Mouse (Mus musculus): ENCODE measurements around the gene Jdp2. TPM values are rescaled to one million over a fixed set of nuclear protein-coding genes. Genes with fewer than 3 reads are reported as not detected.

Gene Jdp2
- polyA plus RNA-seq, 1 experiment from 2014 or later = 0.36 TPM

DNA sequence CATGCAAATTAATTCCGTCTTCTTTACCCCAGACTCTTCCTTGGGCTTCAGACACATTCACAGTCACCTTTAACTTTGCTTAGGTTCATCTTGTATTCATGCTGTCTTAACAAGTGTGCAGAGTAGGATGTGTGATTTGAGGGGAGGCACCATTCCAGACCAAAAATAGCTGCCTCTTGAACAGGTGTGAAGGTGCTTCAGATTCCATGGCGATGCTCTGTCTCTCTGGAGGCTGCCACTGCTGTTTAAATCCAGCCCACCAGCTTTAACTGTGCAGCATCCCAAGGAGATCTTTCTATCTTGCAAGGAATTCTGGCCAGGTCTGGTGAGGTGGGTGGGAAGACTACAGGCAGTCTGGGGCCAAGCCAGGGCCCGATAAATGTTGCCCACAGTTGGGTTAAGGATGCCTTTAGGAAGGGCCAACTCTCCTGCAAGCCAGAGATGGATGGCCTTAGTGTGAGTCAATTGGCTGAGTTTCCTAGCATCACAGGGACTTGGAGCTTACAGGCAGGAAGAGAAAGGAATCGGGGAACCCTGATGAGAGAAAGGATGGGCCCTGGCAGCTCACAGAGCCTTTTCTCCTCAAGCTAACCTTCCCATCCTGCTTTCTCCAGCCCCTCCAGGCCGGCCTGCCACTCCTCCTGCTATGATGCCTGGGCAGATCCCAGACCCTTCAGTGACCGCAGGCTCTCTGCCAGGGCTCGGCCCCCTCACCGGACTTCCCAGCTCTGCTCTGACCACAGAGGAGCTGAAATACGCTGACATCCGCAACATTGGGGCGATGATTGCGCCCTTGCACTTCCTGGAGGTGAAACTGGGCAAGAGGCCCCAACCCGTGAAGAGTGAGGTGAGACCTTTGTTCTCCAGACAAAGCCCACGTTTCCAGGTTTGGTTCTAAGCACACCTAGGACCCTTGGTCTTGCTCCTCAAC is 9.0 kb downstream of the Jdp2 start:
- Histone ChIP-seq H3K4me1 (ENCODE audit: control insufficient read depth, insufficient read depth, low read length) (peaks cover 11% of the 10 kb centered on the region), H3K9me3 (replicated peaks; ENCODE audit: control insufficient read depth, low read length, poor library complexity, severe bottlenecking) (no peaks in the 10 kb centered on the region), H3K36me3 (ENCODE audit: control insufficient read depth, insufficient read depth, low read length) (peaks cover 5% of the 10 kb centered on the region; the same call in 1 of the 2 replicates), H3K27me3 (ENCODE audit: control insufficient read depth, insufficient read depth, low read depth, low read length) (no peaks in the 10 kb centered on the region), H3K4me2 (ENCODE audit: low read length) (no peak overlapping the region), H3K27ac (ENCODE audit: low read length) (no peak overlapping the region), H3K4me3 (ENCODE audit: low read depth, low read length) (no peak overlapping the region), H3K9ac (ENCODE audit: low read depth, low read length) (no peak overlapping the region)
- 84% methylated on average over 14 of the region's 14 CpGs for WGBS
- ATAC-seq = no peak

DNA sequence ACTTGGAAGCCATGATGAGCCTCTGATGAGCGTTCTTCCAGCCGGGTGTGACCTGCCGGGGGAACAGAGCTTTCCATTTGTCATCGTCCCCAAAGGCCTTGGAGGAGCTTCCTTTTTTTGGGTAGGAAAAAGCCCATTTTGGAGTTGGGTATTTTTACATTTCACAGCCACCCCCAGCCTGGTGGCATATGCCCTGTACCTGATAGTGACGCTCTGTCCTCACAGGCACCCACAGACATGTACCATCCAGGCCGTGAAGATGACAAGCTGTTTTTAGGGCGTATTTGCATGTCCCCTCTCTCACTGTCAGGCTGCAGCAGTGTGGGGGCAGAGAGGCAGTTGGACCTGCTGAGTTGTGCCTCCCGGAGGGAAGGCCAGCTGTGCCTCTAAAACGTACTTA is 11.3 kb downstream of the Jdp2 start:
- Histone ChIP-seq H3K9me3 (replicated peaks; ENCODE audit: control insufficient read depth, low read length, poor library complexity, severe bottlenecking) (no peaks in the 10 kb centered on the region), H3K4me3 (ENCODE audit: low read depth, low read length) (no peak overlapping the region), H3K27ac (ENCODE audit: low read length) (no peak overlapping the region), H3K4me1 (ENCODE audit: control insufficient read depth, insufficient read depth, low read length) (0 out of 2 replicates have a peak, but pooled peaks cover 2% of the 10 kb centered on the region), H3K36me3 (ENCODE audit: control insufficient read depth, insufficient read depth, low read length) (peaks cover 4% of the 10 kb centered on the region; the same call in 1 of the 2 replicates), H3K4me2 (ENCODE audit: low read length) (no peak overlapping the region), H3K27me3 (ENCODE audit: control insufficient read depth, insufficient read depth, low read depth, low read length) (no peaks in the 10 kb centered on the region), H3K9ac (ENCODE audit: low read depth, low read length) (no peak overlapping the region)
- WGBS = 88% methylated on average over 9 of the region's 9 CpGs
- no peak for ATAC-seq

DNA sequence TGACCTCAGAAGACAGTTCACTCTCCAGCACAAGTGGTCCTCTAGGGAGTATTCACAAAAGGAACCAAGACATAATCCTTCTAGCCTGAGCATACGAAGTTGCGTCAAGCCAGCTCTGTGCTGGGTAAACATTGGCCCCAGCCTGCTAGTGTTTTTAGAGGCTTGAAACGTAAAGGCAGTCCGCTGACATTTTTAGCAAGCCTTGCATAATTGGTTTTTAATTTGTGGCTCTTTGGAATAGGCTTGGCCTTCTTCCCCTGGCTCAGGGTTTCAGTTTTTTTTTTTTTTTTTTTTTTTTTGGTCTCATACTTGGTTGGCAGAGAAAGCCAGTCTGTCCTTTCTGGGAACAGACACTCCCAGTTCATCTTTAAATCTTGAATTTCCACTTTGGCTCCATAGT is 15.3 kb downstream of the Jdp2 start:
- ATAC-seq = no peak
- Histone ChIP-seq H3K4me1 (ENCODE audit: control insufficient read depth, insufficient read depth, low read length) (no peaks in the 10 kb centered on the region; the same call in 1 of the 2 replicates), H3K4me2 (ENCODE audit: low read length) (no peak overlapping the region), H3K27me3 (ENCODE audit: control insufficient read depth, insufficient read depth, low read depth, low read length) (no peaks in the 10 kb centered on the region), H3K9ac (ENCODE audit: low read depth, low read length) (no peak overlapping the region), H3K27ac (ENCODE audit: low read length) (no peak overlapping the region), H3K4me3 (ENCODE audit: low read depth, low read length) (no peak overlapping the region), H3K9me3 (replicated peaks; ENCODE audit: control insufficient read depth, low read length, poor library complexity, severe bottlenecking) (no peaks in the 10 kb centered on the region), H3K36me3 (ENCODE audit: control insufficient read depth, insufficient read depth, low read length) (peaks cover 3% of the 10 kb centered on the region; the same call in 1 of the 2 replicates)
- 55% methylated on average over 4 of the region's 4 CpGs for WGBS

DNA sequence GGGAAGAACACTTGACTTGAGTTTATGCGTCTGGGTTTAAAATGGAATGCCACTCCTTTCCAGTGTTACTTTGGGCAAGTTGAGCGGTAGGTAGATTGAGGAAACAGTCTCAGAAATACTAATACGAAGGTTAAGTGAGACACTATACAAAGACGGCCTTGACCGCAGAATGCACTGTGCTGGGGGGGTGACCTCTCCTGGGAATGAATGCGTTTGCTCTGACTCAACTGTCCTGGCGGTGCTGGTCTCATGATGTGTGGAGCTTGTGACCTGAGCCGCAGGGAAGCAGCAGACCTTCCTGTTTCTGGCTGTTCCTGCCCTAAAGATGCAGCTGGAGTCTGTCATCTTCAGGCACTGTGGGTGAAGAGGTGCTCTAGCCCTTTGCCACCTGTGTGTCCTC is 16.7 kb downstream of the Jdp2 start:
- ATAC-seq = no peak
- Histone ChIP-seq H3K27ac (ENCODE audit: low read length) (no peak overlapping the region), H3K9me3 (replicated peaks; ENCODE audit: control insufficient read depth, low read length, poor library complexity, severe bottlenecking) (no peaks in the 10 kb centered on the region), H3K4me2 (ENCODE audit: low read length) (no peak overlapping the region), H3K4me1 (ENCODE audit: control insufficient read depth, insufficient read depth, low read length) (peaks cover 1% of the 10 kb centered on the region), H3K27me3 (ENCODE audit: control insufficient read depth, insufficient read depth, low read depth, low read length) (no peaks in the 10 kb centered on the region), H3K36me3 (ENCODE audit: control insufficient read depth, insufficient read depth, low read length) (peaks cover under 1% of the 10 kb centered on the region; the same call in 1 of the 2 replicates), H3K9ac (ENCODE audit: low read depth, low read length) (no peak overlapping the region), H3K4me3 (ENCODE audit: low read depth, low read length) (no peak overlapping the region)
- WGBS = 85% methylated on average over 8 of the region's 8 CpGs

DNA sequence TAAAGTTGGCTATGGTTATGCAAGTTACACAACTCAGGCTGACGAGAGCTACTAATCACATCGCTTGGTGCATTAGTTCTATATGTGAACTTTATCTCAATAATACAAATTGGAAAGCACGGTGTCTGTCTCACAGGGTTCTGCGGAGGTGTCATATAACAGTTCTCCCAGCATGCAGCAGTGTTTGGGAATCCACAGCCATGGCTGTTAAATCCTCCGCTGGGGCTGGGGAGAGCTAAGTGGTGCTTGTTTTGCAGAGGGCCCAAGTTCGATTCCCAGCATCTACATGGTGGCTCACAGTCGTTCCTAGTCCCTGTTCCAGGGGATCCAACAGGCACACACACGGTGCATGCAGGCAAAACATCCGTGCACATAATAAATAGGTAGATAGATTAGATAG is 19.1 kb downstream of the Jdp2 start:
- H3K4me1 ChIP-seq (ENCODE audit: control insufficient read depth, insufficient read depth, low read length) = peaks cover 6% of the 10 kb centered on the region

DNA sequence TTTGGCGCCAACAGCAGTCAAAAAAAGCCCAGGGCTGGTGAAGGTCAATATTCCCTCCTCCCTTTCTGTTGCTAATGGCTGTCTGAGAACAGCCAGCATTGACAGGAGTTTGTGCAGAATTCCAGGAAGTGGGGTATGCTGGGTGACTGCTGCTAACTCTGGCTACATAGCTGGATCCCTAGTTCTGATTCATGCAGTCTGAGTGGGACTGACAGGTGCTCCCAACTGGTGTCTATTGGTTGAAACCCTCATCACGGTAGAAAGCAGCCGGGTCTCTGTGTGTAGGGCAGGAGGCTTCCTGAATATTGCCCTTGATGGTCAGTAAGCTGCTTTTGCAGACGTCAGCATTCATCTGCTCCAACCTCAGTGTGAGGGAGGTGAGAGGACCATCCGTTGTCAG is 19.6 kb downstream of the Jdp2 start:
- Histone ChIP-seq H3K27me3 (ENCODE audit: control insufficient read depth, insufficient read depth, low read depth, low read length) (no peaks in the 10 kb centered on the region), H3K4me3 (ENCODE audit: low read depth, low read length) (no peak overlapping the region), H3K9me3 (replicated peaks; ENCODE audit: control insufficient read depth, low read length, poor library complexity, severe bottlenecking) (no peaks in the 10 kb centered on the region), H3K9ac (ENCODE audit: low read depth, low read length) (no peak overlapping the region), H3K27ac (ENCODE audit: low read length) (no peak overlapping the region), H3K4me2 (ENCODE audit: low read length) (no peak overlapping the region), H3K36me3 (ENCODE audit: control insufficient read depth, insufficient read depth, low read length) (no peaks in the 10 kb centered on the region; the same call in 1 of the 2 replicates), H3K4me1 (ENCODE audit: control insufficient read depth, insufficient read depth, low read length) (peaks cover 6% of the 10 kb centered on the region)
- ATAC-seq = no peak
- 70% methylated on average over 5 of the region's 5 CpGs for WGBS

More for the DNA sequence above, 19.1 kb downstream of the Jdp2 start:
- Histone ChIP-seq H3K27me3 (ENCODE audit: control insufficient read depth, insufficient read depth, low read depth, low read length) (no peaks in the 10 kb centered on the region), H3K4me3 (ENCODE audit: low read depth, low read length) (no peak overlapping the region), H3K9ac (ENCODE audit: low read depth, low read length) (no peak overlapping the region), H3K36me3 (ENCODE audit: control insufficient read depth, insufficient read depth, low read length) (no peaks in the 10 kb centered on the region; the same call in 1 of the 2 replicates), H3K4me2 (ENCODE audit: low read length) (no peak overlapping the region), H3K27ac (ENCODE audit: low read length) (no peak overlapping the region), H3K9me3 (replicated peaks; ENCODE audit: control insufficient read depth, low read length, poor library complexity, severe bottlenecking) (no peaks in the 10 kb centered on the region)
- ATAC-seq = no peak
- 85% methylated on average over 9 of the region's 9 CpGs for WGBS

DNA sequence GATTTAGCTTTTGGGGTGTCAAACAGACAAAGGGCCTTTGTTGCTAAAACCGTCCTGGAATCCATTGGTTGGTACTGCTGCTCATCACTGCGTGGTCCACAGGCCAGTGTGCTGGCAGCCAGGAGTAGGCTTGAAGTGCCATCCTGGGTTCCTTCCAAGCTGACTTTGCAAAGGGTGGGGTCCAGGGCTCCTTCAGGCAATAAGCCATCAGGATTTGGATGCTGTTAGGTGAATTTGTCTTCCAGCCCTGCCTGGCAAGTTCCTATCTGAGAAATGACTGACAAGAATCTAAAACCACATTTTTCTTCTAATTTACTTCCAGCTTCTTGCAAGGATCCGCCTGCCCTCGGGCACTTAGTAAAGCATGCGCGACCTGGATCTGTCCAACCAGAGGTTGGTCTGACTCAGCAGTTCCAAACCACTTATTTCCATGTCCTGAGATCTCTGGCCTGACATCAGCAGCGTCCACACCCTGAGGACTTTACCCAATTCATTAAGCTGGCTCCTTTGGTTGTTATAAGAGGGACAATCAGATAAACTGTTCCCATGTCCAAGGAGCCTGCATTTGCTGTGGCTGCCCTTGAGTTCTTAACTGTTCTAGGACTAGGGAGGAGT is 20.6 kb downstream of the Jdp2 start:
- Histone ChIP-seq H3K4me3 (ENCODE audit: low read depth, low read length) (no peak overlapping the region), H3K4me1 (ENCODE audit: control insufficient read depth, insufficient read depth, low read length) (peaks cover 6% of the 10 kb centered on the region), H3K27me3 (ENCODE audit: control insufficient read depth, insufficient read depth, low read depth, low read length) (no peaks in the 10 kb centered on the region), H3K4me2 (ENCODE audit: low read length) (no peak overlapping the region), H3K27ac (ENCODE audit: low read length) (peak overlapping the region; percentile 60), H3K9ac (ENCODE audit: low read depth, low read length) (no peak overlapping the region), H3K36me3 (ENCODE audit: control insufficient read depth, insufficient read depth, low read length) (no peaks in the 10 kb centered on the region; the same call in 1 of the 2 replicates), H3K9me3 (replicated peaks; ENCODE audit: control insufficient read depth, low read length, poor library complexity, severe bottlenecking) (no peaks in the 10 kb centered on the region)
- no peak for ATAC-seq
- 77% methylated on average over 7 of the region's 7 CpGs for WGBS

DNA sequence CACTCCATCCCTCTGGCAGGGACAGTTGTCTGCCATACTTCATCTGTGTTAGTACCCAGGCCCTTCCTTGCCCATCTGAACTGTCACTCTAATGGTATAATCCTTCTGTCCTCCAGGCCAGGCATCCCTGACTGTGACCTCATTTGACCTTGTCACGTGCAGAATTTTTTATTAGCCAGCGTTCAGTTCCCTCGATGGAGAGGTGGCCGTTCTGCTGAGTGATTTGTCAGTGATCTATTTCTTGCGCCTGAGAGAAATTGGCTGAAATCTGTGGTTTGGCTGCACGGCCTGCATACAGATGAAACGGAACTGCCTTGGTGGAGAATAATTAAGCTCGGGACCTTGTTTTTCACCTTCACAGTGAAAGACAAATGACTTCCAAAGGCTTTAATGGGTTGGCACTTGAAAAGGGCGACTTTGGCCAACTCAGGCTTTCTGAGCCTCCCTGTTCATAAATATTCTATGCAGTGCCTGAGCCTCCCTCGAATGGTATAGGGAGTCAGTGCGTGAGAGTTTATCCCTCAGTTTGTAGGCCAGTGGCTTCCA is 21.1 kb downstream of the Jdp2 start:
- Histone ChIP-seq H3K4me1 (ENCODE audit: control insufficient read depth, insufficient read depth, low read length) (peaks cover 6% of the 10 kb centered on the region), H3K9me3 (replicated peaks; ENCODE audit: control insufficient read depth, low read length, poor library complexity, severe bottlenecking) (no peaks in the 10 kb centered on the region), H3K9ac (ENCODE audit: low read depth, low read length) (no peak overlapping the region), H3K36me3 (ENCODE audit: control insufficient read depth, insufficient read depth, low read length) (no peaks in the 10 kb centered on the region; the same call in 1 of the 2 replicates), H3K4me2 (ENCODE audit: low read length) (no peak overlapping the region), H3K27me3 (ENCODE audit: control insufficient read depth, insufficient read depth, low read depth, low read length) (no peaks in the 10 kb centered on the region), H3K27ac (ENCODE audit: low read length) (peak overlapping the region; percentile 60), H3K4me3 (ENCODE audit: low read depth, low read length) (no peak overlapping the region)
- 34% methylated on average over 11 of the region's 11 CpGs for WGBS
- ATAC-seq = peak; percentile 47
